Mouse (Mus musculus): ENCODE measurements around the gene Trp53bp2. TPM values are rescaled to one million over a fixed set of nuclear protein-coding genes. Genes with fewer than 3 reads are reported as not detected.
A peak's percentile ranks its signal among the peaks of the same experiment; 100 is the strongest.

Gene Trp53bp2
- polyA plus RNA-seq, 1 experiment from 2014 or later, result 25.1 TPM

DNA sequence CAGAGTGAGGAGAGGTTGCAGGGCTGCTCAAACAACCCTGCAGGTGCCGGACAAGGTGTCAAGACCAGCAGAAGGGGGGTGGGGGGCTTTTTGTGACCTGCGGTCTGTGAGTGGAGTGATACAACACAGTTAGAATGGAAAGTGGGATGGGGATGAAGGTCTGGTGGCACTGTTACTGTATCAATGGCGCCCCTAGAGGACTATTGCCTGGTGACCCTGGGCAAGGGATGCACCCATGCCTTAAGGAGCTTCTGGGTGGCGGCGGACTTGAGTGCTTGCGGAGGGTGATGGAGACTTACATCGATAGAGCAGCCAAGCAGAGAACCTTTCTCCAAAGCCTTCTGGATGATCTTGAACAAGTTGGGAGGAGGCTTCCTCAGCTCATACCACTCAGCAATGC lies 81.6 kb downstream of the Trp53bp2 start:
- WGBS, result 75% methylated on average over 7 of the region's 7 CpGs
- no peak overlapping the region for H3K4me2 ChIP-seq (replicated peaks)
- H3K27ac ChIP-seq (replicated peaks), result peak overlapping the region; percentile 70; the same call in 1 of the 2 replicates
- H3K36me3 ChIP-seq, result peaks cover 63% of the 10 kb centered on the region
- ATAC-seq (ENCODE audit: insufficient number of reproducible peaks, low FRiP score, low TSS enrichment, low read depth), result no peak
- H3K9ac ChIP-seq, result no peak overlapping the region
- H3K4me1 ChIP-seq, result peaks cover 16% of the 10 kb centered on the region
- no peaks in the 10 kb centered on the region for H3K27me3 ChIP-seq
- no peak overlapping the region for H3K4me3 ChIP-seq (replicated peaks)
- no peaks in the 10 kb centered on the region for H3K9me3 ChIP-seq (replicated peaks)

DNA sequence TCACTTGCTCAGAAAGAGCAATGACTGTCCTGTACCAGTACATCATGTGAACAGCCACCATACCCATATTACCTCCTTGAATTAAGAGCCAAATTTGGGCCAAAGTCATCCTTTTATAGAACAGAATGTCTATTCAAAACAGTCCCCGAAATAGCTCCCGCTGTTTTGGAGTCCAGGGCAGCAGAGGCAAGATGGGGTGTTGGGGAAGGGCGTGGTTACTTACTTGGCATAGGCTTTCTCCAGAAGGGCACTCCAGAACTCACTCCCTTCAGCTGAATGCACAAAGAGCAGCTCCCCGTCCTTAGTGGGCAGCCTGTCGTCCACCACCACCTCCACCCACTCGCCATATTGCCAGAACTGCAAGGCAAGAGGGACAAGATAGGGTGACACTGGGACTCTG lies 82.9 kb downstream of the Trp53bp2 start:
- H3K9ac ChIP-seq, result no peak overlapping the region
- 89% methylated on average over 6 of the region's 6 CpGs for WGBS
- no peaks in the 10 kb centered on the region for H3K9me3 ChIP-seq (replicated peaks)
- no peak overlapping the region for H3K27ac ChIP-seq (replicated peaks)
- ATAC-seq (ENCODE audit: insufficient number of reproducible peaks, low FRiP score, low TSS enrichment, low read depth), result no peak
- no peak overlapping the region for H3K4me2 ChIP-seq (replicated peaks)
- no peak overlapping the region for H3K4me3 ChIP-seq (replicated peaks)
- H3K4me1 ChIP-seq, result peaks cover 25% of the 10 kb centered on the region
- H3K36me3 ChIP-seq, result peaks cover 53% of the 10 kb centered on the region
- H3K27me3 ChIP-seq, result no peaks in the 10 kb centered on the region

DNA sequence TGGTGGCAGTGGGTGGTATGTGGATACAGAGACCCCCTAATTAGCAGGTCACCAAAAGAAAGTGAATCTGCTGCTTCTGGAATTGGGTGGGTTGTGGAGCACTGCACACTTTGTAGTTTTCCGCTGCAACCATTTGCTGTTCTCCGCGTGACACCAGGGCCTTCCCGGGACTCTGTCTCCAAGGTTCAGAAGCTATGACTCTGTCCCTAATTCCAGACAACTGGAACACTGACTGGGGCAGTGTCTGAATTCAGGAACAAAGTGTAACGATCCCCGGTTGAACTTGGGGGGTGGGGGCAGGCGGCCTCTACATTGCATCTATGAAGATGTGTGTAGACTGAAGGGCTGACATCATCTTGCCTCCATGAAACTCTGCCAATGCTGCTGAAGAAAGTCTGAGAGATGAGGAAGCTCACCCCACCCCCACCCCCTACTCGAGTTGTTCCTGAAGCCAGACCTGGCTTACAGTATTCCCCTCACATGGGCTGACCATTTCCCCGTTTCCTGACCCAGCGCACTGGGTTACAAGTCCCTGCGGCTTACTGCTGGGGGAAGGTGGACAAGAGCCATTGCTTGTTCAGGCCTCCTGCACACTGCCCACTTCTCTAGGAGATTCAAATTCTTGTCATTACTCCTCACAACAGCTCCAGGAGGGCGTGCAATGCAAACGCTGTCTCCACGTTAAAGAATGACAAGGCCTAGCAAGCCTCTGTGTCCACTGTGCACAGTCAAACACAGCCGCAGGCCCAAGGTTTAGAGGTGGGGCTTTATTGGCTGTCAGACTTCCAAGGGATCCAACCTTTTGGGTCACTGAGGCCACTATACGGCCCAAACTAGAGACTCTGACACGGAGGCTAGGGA lies 85.5 kb downstream of the Trp53bp2 start:
- peaks cover 34% of the 10 kb centered on the region for H3K4me1 ChIP-seq
- 76% methylated on average over 17 of the region's 17 CpGs for WGBS
- H3K36me3 ChIP-seq, result peaks cover 26% of the 10 kb centered on the region; the same call in 1 of the 2 replicates
- no peak overlapping the region for H3K9ac ChIP-seq
- H3K9me3 ChIP-seq (replicated peaks), result no peaks in the 10 kb centered on the region
- no peak overlapping the region for H3K4me3 ChIP-seq (replicated peaks)
- no peak overlapping the region for H3K4me2 ChIP-seq (replicated peaks)
- H3K27me3 ChIP-seq, result no peaks in the 10 kb centered on the region
- ATAC-seq (ENCODE audit: insufficient number of reproducible peaks, low FRiP score, low TSS enrichment, low read depth), result no peak
- no peak overlapping the region for H3K27ac ChIP-seq (replicated peaks)

DNA sequence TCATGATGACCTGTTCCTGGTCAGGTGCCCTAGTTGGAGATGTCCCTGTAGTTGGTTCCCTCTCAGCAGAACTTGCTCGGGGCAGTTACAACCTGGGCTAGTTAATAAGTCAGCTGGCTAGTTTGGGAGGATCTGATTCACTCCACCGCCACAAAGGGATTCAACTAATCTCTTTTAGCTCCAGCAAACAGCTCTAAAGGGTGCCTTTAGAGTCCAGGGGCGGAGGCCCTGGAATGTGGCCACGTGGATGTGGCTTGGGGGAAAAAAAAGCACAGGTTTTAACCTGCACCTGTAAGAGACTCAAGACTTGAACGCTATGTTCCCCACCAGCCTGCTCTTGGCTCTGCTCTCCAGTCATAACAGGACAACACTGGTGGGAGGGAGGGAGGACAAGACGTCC lies 87.7 kb downstream of the Trp53bp2 start:
- Histone ChIP-seq H3K4me1 (peaks cover 30% of the 10 kb centered on the region; the same call in 1 of the 2 replicates), H3K9me3 (replicated peaks) (no peaks in the 10 kb centered on the region), H3K4me2 (replicated peaks) (no peak overlapping the region), H3K36me3 (0 out of 2 replicates have a peak, but pooled peaks cover 15% of the 10 kb centered on the region), H3K27me3 (no peaks in the 10 kb centered on the region), H3K27ac (replicated peaks) (0 out of 2 replicates have a peak overlapping the region, but pooled peaks have one; percentile 5), H3K4me3 (replicated peaks) (no peak overlapping the region), H3K9ac (no peak overlapping the region)
- ATAC-seq (ENCODE audit: insufficient number of reproducible peaks, low FRiP score, low TSS enrichment, low read depth), result no peak
- 49% methylated on average over 6 of the region's 6 CpGs for WGBS

DNA sequence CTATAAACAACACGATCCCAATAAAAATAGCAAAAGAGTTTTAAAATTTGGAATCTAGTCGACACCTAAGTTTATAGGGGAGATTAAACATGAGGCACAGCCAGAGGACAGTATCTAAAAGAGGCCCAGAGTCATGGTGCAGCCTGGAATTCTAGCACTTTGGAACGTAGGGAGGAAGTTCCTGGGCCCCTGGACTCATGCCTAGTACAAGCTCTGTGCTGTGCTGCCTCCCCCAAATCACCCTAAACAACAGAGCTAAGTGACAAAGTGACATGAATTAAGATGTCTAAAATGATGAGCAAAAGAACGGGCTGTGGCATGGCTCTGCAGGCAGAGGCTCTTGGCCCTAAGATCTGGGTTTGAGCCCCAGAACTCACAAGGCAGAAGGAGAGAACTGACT lies 88.8 kb downstream of the Trp53bp2 start:
- no peaks in the 10 kb centered on the region for H3K9me3 ChIP-seq (replicated peaks)
- ATAC-seq (ENCODE audit: insufficient number of reproducible peaks, low FRiP score, low TSS enrichment, low read depth), result no peak
- H3K4me3 ChIP-seq (replicated peaks), result no peak overlapping the region
- H3K9ac ChIP-seq, result no peak overlapping the region
- H3K4me2 ChIP-seq (replicated peaks), result no peak overlapping the region
- WGBS, result 53% methylated on average over 4 of the region's 4 CpGs
- 0 out of 2 replicates have a peak, but pooled peaks cover 10% of the 10 kb centered on the region for H3K36me3 ChIP-seq
- no peak overlapping the region for H3K27ac ChIP-seq (replicated peaks)
- no peaks in the 10 kb centered on the region for H3K27me3 ChIP-seq
- H3K4me1 ChIP-seq, result peaks cover 35% of the 10 kb centered on the region

DNA sequence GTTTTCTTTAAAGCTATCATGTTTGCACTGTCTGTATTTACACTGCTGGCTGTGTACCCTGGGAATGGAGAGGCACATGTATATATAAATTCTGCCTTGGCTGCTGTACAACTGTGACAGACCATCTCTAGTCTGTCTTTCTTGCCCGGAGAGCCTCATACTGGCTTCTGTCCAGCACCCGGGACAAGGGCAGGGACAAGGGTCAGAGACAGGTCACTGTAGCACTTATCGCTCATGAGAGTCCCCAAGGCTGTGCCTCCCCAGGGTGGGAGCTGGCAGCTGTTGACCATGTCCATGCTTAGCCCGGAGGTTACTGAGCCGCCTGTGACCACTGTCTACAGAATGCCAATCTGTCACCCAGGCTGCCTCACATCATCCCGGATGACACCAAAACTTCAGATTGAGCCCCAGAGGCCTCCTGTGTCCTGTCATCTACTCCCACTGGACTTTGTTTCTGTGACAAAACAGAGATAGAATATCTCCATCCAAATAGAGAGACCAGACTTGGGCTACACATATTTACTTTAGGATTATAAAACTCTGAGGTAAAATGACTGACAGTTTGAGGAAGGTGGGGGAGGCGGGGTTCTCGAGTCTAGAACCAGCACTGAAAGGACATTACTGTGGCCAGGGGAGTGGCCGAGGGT lies 90.6 kb downstream of the Trp53bp2 start:
- no peak overlapping the region for H3K9ac ChIP-seq
- no peak overlapping the region for H3K4me2 ChIP-seq (replicated peaks)
- H3K9me3 ChIP-seq (replicated peaks), result no peaks in the 10 kb centered on the region
- H3K27me3 ChIP-seq, result no peaks in the 10 kb centered on the region
- WGBS, result 67% methylated on average over 9 of the region's 9 CpGs
- no peak overlapping the region for H3K27ac ChIP-seq (replicated peaks)
- ATAC-seq (ENCODE audit: insufficient number of reproducible peaks, low FRiP score, low TSS enrichment, low read depth), result no peak
- H3K36me3 ChIP-seq, result 0 out of 2 replicates have a peak, but pooled peaks cover 5% of the 10 kb centered on the region
- no peak overlapping the region for H3K4me3 ChIP-seq (replicated peaks)
- H3K4me1 ChIP-seq, result peaks cover 44% of the 10 kb centered on the region

DNA sequence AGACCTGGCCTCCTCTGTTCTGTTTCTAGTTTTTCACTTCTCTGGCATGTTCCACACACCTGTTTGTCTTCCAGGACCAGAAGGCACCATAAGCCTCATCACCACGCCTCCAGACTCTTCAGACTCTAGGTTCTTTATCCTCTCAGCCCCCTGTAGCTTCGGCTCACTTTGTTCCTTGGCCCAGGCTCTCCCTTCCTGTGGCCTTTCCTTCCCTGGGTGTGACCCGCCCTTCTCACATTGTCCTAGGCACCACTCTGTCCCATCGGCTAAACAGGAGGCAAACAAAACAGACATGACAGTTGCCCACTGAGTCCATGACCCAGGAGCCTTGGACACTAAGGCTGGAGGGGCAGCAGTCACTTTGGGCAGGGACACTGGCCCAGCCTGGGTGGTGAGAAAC lies 91.3 kb downstream of the Trp53bp2 start:
- H3K27ac ChIP-seq (replicated peaks), result no peak overlapping the region
- H3K27me3 ChIP-seq, result no peaks in the 10 kb centered on the region
- ATAC-seq (ENCODE audit: insufficient number of reproducible peaks, low FRiP score, low TSS enrichment, low read depth), result no peak
- WGBS, result 74% methylated on average over 4 of the region's 4 CpGs
- peaks cover 45% of the 10 kb centered on the region for H3K4me1 ChIP-seq
- H3K4me3 ChIP-seq (replicated peaks), result no peak overlapping the region
- no peak overlapping the region for H3K9ac ChIP-seq
- no peaks in the 10 kb centered on the region for H3K9me3 ChIP-seq (replicated peaks)
- H3K4me2 ChIP-seq (replicated peaks), result no peak overlapping the region
- H3K36me3 ChIP-seq, result peaks cover 7% of the 10 kb centered on the region; the same call in 1 of the 2 replicates

DNA sequence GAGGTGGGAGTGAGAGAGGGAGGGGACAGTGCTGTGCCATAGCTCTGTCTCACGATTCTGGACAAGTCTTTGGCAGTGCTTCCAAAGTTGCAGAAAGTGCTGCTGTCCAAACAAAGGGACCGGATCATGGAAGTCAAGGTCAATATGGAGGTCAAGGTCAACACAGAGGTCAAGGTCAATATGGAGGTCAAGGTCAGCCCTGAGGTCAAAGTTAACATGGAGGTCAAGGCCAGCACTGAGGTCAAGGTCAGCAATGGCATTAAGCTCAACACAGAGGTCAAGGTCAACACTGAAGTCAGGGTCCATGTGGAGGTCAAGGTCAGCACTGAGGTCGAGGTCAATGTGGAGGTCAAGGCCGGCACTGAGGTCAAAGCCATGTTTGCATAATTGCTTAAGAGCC lies 91.9 kb downstream of the Trp53bp2 start:
- H3K4me2 ChIP-seq (replicated peaks), result no peak overlapping the region
- 85% methylated on average over 4 of the region's 4 CpGs for WGBS
- ATAC-seq (ENCODE audit: insufficient number of reproducible peaks, low FRiP score, low TSS enrichment, low read depth), result no peak
- H3K9me3 ChIP-seq (replicated peaks), result no peaks in the 10 kb centered on the region
- H3K27me3 ChIP-seq, result no peaks in the 10 kb centered on the region
- H3K4me1 ChIP-seq, result peaks cover 47% of the 10 kb centered on the region
- peaks cover 10% of the 10 kb centered on the region; the same call in 1 of the 2 replicates for H3K36me3 ChIP-seq
- no peak overlapping the region for H3K9ac ChIP-seq
- no peak overlapping the region for H3K27ac ChIP-seq (replicated peaks)
- no peak overlapping the region for H3K4me3 ChIP-seq (replicated peaks)

DNA sequence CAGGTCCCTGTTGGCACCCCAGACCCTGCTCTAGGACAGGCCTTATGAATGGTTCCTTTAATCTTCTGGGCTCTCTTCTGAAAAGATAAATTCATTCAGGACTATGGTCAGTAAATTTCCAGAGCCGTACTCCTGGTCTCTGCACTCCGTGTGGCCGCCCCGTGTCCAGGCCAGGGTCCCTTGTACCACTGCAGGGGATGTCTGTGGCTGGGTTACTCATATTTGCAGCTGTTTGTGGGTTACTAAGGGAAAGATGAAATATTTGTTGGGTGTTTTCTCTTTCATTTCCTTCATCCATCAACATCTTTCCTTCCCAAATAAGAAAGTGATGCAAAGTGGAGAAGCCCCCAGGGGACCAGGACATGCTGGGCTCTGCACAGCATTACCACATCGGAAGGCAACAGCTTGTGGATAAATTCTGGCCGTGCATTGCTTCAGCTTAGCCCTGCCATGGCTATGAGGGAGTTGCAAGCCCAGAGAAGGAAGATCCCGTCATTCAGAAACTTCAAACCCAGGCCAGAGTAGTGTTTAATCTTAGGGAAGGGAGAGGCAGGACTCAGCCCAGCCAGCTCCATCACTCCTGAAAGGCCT lies 92.9 kb downstream of the Trp53bp2 start:
- no peak overlapping the region for H3K9ac ChIP-seq
- H3K27ac ChIP-seq (replicated peaks), result no peak overlapping the region
- peaks cover 47% of the 10 kb centered on the region for H3K4me1 ChIP-seq
- no peak overlapping the region for H3K4me2 ChIP-seq (replicated peaks)
- peaks cover 10% of the 10 kb centered on the region; the same call in 1 of the 2 replicates for H3K36me3 ChIP-seq
- H3K4me3 ChIP-seq (replicated peaks), result no peak overlapping the region
- no peaks in the 10 kb centered on the region for H3K9me3 ChIP-seq (replicated peaks)
- WGBS, result 71% methylated on average over 7 of the region's 7 CpGs
- no peak for ATAC-seq (ENCODE audit: insufficient number of reproducible peaks, low FRiP score, low TSS enrichment, low read depth)
- H3K27me3 ChIP-seq, result no peaks in the 10 kb centered on the region

DNA sequence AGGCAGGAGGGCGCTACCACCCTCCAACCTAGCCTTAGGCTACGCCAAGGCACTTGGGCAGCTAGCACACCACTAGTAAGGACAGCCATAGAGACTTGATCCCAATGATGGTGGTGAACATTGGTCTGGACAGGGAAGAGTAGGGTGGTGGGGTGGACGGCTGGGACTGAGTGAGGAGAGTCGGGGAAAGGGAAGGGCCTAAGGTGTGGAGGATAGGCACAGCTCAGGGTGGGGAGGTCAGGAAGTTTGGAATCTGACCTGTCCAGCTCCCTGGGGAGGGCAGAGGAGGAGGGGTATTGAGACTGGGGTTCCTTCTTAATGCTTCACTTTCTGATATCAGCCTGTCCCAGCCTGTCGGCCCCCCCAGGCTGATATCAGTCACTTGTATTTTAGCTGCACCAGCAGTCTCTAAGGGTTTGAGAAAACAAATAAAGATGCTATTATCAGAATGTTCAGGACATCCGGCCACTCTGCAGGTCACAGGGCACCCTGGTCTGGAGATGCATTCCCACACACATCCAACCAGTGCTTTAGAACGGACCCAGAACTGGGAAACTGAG lies 93.6 kb downstream of the Trp53bp2 start:
- H3K4me1 ChIP-seq, result peaks cover 42% of the 10 kb centered on the region
- WGBS, result 81% methylated on average over 7 of the region's 7 CpGs
- H3K9me3 ChIP-seq (replicated peaks), result no peaks in the 10 kb centered on the region
- no peak overlapping the region for H3K9ac ChIP-seq
- peaks cover 10% of the 10 kb centered on the region; the same call in 1 of the 2 replicates for H3K36me3 ChIP-seq
- H3K27ac ChIP-seq (replicated peaks), result 0 out of 2 replicates have a peak overlapping the region, but pooled peaks have one; percentile 11
- H3K4me3 ChIP-seq (replicated peaks), result no peak overlapping the region
- no peak overlapping the region for H3K4me2 ChIP-seq (replicated peaks)
- no peak; the same call in 1 of the 2 replicates for ATAC-seq (ENCODE audit: insufficient number of reproducible peaks, low FRiP score, low TSS enrichment, low read depth)
- no peaks in the 10 kb centered on the region for H3K27me3 ChIP-seq

All from embryonic facial prominence, embryonic 15.5 days (tissue).